Mouse (Mus musculus) brain, embryonic 14.5 days (tissue): ENCODE measurements around the gene Bmpr2. TPM values are rescaled to one million over a fixed set of nuclear protein-coding genes. Genes with fewer than 3 reads are reported as not detected.
A peak's percentile ranks its signal among the peaks of the same experiment; 100 is the strongest.

ENCODE experiments used
- DNase-seq: peaks from one replicate; pipeline ENCODE4 v3.0.0-alpha.2; 2011; ENCODE audit warnings: low read depth
- CTCF ChIP-seq: fragments of 200-500 bp; IDR thresholded peaks from 2 replicates; pipeline ENCODE4 v1.5.1; 2012; ENCODE audit warnings: inconsistent platforms, mild to moderate bottlenecking, moderate library complexity, borderline replicate concordance; ENCODE audit not compliant: insufficient read depth, insufficient read length; ENCODE audit errors: extremely low read depth
- POLR2A ChIP-seq: fragments of 200-500 bp; IDR thresholded peaks from 2 replicates; pipeline ENCODE4 v1.6.1; 2012; ENCODE audit warnings: mild to moderate bottlenecking, inconsistent platforms, borderline replicate concordance; ENCODE audit not compliant: poor library complexity, insufficient read depth, insufficient read length, severe bottlenecking; ENCODE audit errors: extremely low read depth
- polyA plus RNA-seq: library from polyadenylated mRNA; depleted of rRNA; stranded (reverse); fragments of >200 nt; gene quantifications from 2 replicates; pipeline ENCODE4 v1.2.3, GENCODE M21; 2012

Bmpr2 gene
- polyA plus RNA-seq, 1 experiment: 26.8 TPM

GRCm38 (mm10) chr1:59762651-59763163 lies 493 bp upstream of the Bmpr2 start:
- no peak for TF ChIP-seq CTCF
- no peak; the same call in 1 of the 2 replicates for TF ChIP-seq POLR2A
- peak; percentile 88 for DNase-seq

GRCm38 (mm10) chr1:59763781-59764251 lies 616 bp downstream of the Bmpr2 start:
- no peak for TF ChIP-seq CTCF
- no peak; the same call in 1 of the 2 replicates for TF ChIP-seq POLR2A
- peak; percentile 64 for DNase-seq

GRCm38 (mm10) chr1:59764407-59764971 lies 1.3 kb downstream of the Bmpr2 start:
- no peak for TF ChIP-seq CTCF
- TF ChIP-seq POLR2A: no peak
- peak; percentile 64 for DNase-seq

- no peak for DNase-seq
- no peak for TF ChIP-seq POLR2A
- TF ChIP-seq CTCF: no peak
These were observed 2.1 kb downstream of the Bmpr2 start for GRCm38 (mm10) chr1:59765279-59765678.

GRCm38 (mm10) chr1:59766626-59767025 lies 3.4 kb downstream of the Bmpr2 start:
- DNase-seq: no peak
- TF ChIP-seq CTCF (no peak), POLR2A (no peak)

GRCm38 (mm10) chr1:59771871-59772270 lies 8.7 kb downstream of the Bmpr2 start:
- DNase-seq: no peak
- no peak for TF ChIP-seq POLR2A
- no peak for TF ChIP-seq CTCF

- DNase-seq: no peak
- TF ChIP-seq POLR2A (no peak), CTCF (no peak)
These were observed 17.9 kb downstream of the Bmpr2 start for GRCm38 (mm10) chr1:59781080-59781479.

- DNase-seq: peak; percentile 95
- TF ChIP-seq POLR2A (no peak), CTCF (no peak)
These were observed 25.8 kb downstream of the Bmpr2 start for GRCm38 (mm10) chr1:59788975-59789374.

GRCm38 (mm10) chr1:59789741-59790140 lies 26.5 kb downstream of the Bmpr2 start:
- peak; percentile 94 for DNase-seq
- no peak for TF ChIP-seq CTCF
- no peak for TF ChIP-seq POLR2A

GRCm38 (mm10) chr1:59795336-59795735 lies 32.1 kb downstream of the Bmpr2 start:
- peak; percentile 92 for DNase-seq
- no peak for TF ChIP-seq CTCF
- TF ChIP-seq POLR2A: no peak

GRCm38 (mm10) chr1:59797865-59798264 lies 34.7 kb downstream of the Bmpr2 start:
- DNase-seq: no peak

GRCm38 (mm10) chr1:59804363-59804762 lies 41.2 kb downstream of the Bmpr2 start:
- no peak for TF ChIP-seq POLR2A
- no peak for TF ChIP-seq CTCF
- DNase-seq: no peak

More at GRCm38 (mm10) chr1:59797865-59798264, 34.7 kb downstream of the Bmpr2 start:
- no peak for TF ChIP-seq CTCF
- no peak for TF ChIP-seq POLR2A

GRCm38 (mm10) chr1:59809921-59810320 lies 46.7 kb downstream of the Bmpr2 start:
- TF ChIP-seq POLR2A (no peak), CTCF (no peak)
- no peak for DNase-seq
